Mouse (Mus musculus): Measurements from ENCODE around the gene Sorcs2. TPM values are rescaled to one million over a fixed set of nuclear protein-coding genes. Genes with fewer than 3 reads are reported as not detected.

Gene Sorcs2
- polyA plus RNA-seq (2014; fragmentation: Illumina TruSeq; extraction: RNeasy Lipid Tissue Mini Kit (QIAGEN cat#74804); ENCODE audit: low read depth, low replicate concordance): 13.1 TPM

GRCm38 (mm10) chr5:36397837-36398282 is at the start of gene Sorcs2:
TSS of gene Sorcs2 (minus strand) at chr5:36398139.

GRCm38 (mm10) chr5:36203916-36204315 is 194.0 kb downstream of the Sorcs2 start, which contains the start of gene Psapl1:
TSS of gene Psapl1 (plus strand) at chr5:36204021.

Other genes with a start within 250 kb of the Sorcs2 start
- gene Psapl1, start 194.1 kb downstream of the Sorcs2 start, polyA plus RNA-seq (2014; fragmentation: Illumina TruSeq; extraction: RNeasy Lipid Tissue Mini Kit (QIAGEN cat#74804); ENCODE audit: low read depth, low replicate concordance): 0.22 TPM
- gene Grpel1, start 66.9 kb upstream of the Sorcs2 start, polyA plus RNA-seq (2014; fragmentation: Illumina TruSeq; extraction: RNeasy Lipid Tissue Mini Kit (QIAGEN cat#74804); ENCODE audit: low read depth, low replicate concordance): 25.5 TPM
- 19.7 TPM for gene Tada2b, start 86.1 kb upstream of the Sorcs2 start, polyA plus RNA-seq (2014; fragmentation: Illumina TruSeq; extraction: RNeasy Lipid Tissue Mini Kit (QIAGEN cat#74804); ENCODE audit: low read depth, low replicate concordance)
- 2.9 TPM for gene Ccdc96, start 86.4 kb upstream of the Sorcs2 start, polyA plus RNA-seq (2014; fragmentation: Illumina TruSeq; extraction: RNeasy Lipid Tissue Mini Kit (QIAGEN cat#74804); ENCODE audit: low read depth, low replicate concordance)
- gene Tbc1d14, start 195.1 kb upstream of the Sorcs2 start, polyA plus RNA-seq (2014; fragmentation: Illumina TruSeq; extraction: RNeasy Lipid Tissue Mini Kit (QIAGEN cat#74804); ENCODE audit: low read depth, low replicate concordance): 51.8 TPM

Measured in adipose tissue, adult 10 weeks (tissue).